Mouse (Mus musculus) C2C12 (cell line): ENCODE data around the gene Tesk2. TPM values are rescaled to one million over a fixed set of nuclear protein-coding genes. Genes with fewer than 3 reads are reported as not detected.

Experiments used
- H3K27me3 ChIP-seq: one replicate; pipeline ENCODE4 v1.6.1; 2011; ENCODE audit not compliant: control insufficient read depth, insufficient read depth, insufficient read length
- H3K36me3 ChIP-seq: one replicate; pipeline ENCODE4 v1.6.1; 2011; ENCODE audit not compliant: control insufficient read depth, insufficient read depth
- H3K4me3 ChIP-seq: one replicate; pipeline ENCODE4 v1.5.1; 2011; ENCODE audit warnings: mild to moderate bottlenecking, control low read depth; ENCODE audit not compliant: poor library complexity, insufficient read depth, severe bottlenecking
- H3K79me2 ChIP-seq: one replicate; pipeline ENCODE4 v1.6.1; 2011; ENCODE audit not compliant: control insufficient read depth, insufficient read depth
- H3K79me3 ChIP-seq: one replicate; pipeline ENCODE4 v1.6.1; 2011; ENCODE audit warnings: low read depth, control low read depth
- H3ac ChIP-seq: one replicate; pipeline ENCODE3; 2011; ENCODE audit warnings: low read depth; ENCODE audit not compliant: control insufficient read depth, insufficient read length
- CEBPB ChIP-seq: IDR thresholded peaks from one replicate; pipeline ENCODE4 v1.6.1; 2011; ENCODE audit warnings: low read depth, mild to moderate bottlenecking, control low read depth, moderate library complexity
- CTCF ChIP-seq: IDR thresholded peaks from one replicate; pipeline ENCODE4 v1.5.1; 2011; ENCODE audit not compliant: control insufficient read depth, insufficient read depth, insufficient read length
- FOSL1 ChIP-seq: IDR thresholded peaks from one replicate; pipeline ENCODE4 v1.8.0; 2011; ENCODE audit warnings: mild to moderate bottlenecking, low read length; ENCODE audit not compliant: poor library complexity, insufficient read depth, severe bottlenecking
- MAX ChIP-seq: IDR thresholded peaks from one replicate; pipeline ENCODE4 v1.6.1; 2011; ENCODE audit warnings: mild to moderate bottlenecking, control low read depth
- MYOD1 ChIP-seq: IDR thresholded peaks from one replicate; pipeline ENCODE4 v1.6.1; 2011; ENCODE audit warnings: low read depth; ENCODE audit not compliant: control insufficient read depth, insufficient read length
- MYOG ChIP-seq: IDR thresholded peaks from one replicate; pipeline ENCODE4 v1.6.1; 2011; ENCODE audit not compliant: control insufficient read depth, insufficient read length; ENCODE audit errors: extremely low read depth
- USF1 ChIP-seq: IDR thresholded peaks from one replicate; pipeline ENCODE4 v1.6.1; 2011; ENCODE audit warnings: low read depth, mild to moderate bottlenecking, control low read depth, moderate library complexity
- polyA plus RNA-seq: library from polyadenylated mRNA; unstranded; fragments of >200 nt; fragmentation: generic; extraction: Trizol; gene quantifications from one replicate; pipeline ENCODE4 v1.2.1, GENCODE M21; 2012; ENCODE audit warnings: missing spikeins

Gene Tesk2
- polyA plus RNA-seq, 1 experiment = 12.0 TPM

- H3ac ChIP-seq = no peak overlapping the region
- H3K79me2 ChIP-seq = peaks cover 83% of the 10 kb centered on the region
- peaks cover 16% of the 10 kb centered on the region for H3K79me3 ChIP-seq
- no peaks in the 10 kb centered on the region for H3K27me3 ChIP-seq
- no peak overlapping the region for H3K4me3 ChIP-seq
- peaks cover 9% of the 10 kb centered on the region for H3K36me3 ChIP-seq
- no peak for TF ChIP-seq USF1
- no peak for TF ChIP-seq FOSL1
- TF ChIP-seq CTCF = no peak
- no peak for TF ChIP-seq MAX
- TF ChIP-seq MYOD1 = no peak
- TF ChIP-seq CEBPB = no peak
- no peak for TF ChIP-seq MYOG
Measured at GRCm38 (mm10) chr4:116734996-116735395, 14.2 kb downstream of the Tesk2 start.

- no peak overlapping the region for H3ac ChIP-seq
Measured at GRCm38 (mm10) chr4:116738972-116739751, 18.4 kb downstream of the Tesk2 start.

GRCm38 (mm10) chr4:116749750-116750149 is 29.0 kb downstream of the Tesk2 start:
- peaks cover 5% of the 10 kb centered on the region for H3K79me2 ChIP-seq
- no peaks in the 10 kb centered on the region for H3K27me3 ChIP-seq
- peaks cover 12% of the 10 kb centered on the region for H3K36me3 ChIP-seq
- TF ChIP-seq USF1 (peak; percentile 49), MAX (peak; percentile 78), MYOG (no peak), MYOD1 (no peak), CTCF (no peak), FOSL1 (peak; percentile 29), CEBPB (no peak)
- H3ac ChIP-seq = no peak overlapping the region
- no peaks in the 10 kb centered on the region for H3K79me3 ChIP-seq
- no peak overlapping the region for H3K4me3 ChIP-seq

More at GRCm38 (mm10) chr4:116738972-116739751, 18.4 kb downstream of the Tesk2 start:
- Histone ChIP-seq H3K36me3 (peaks cover 8% of the 10 kb centered on the region), H3K79me2 (peaks cover 53% of the 10 kb centered on the region), H3K27me3 (no peaks in the 10 kb centered on the region), H3K4me3 (no peak overlapping the region), H3K79me3 (peaks cover 13% of the 10 kb centered on the region)
- TF ChIP-seq USF1 (no peak), MAX (no peak)

- Histone ChIP-seq H3K79me3 (no peaks in the 10 kb centered on the region), H3K79me2 (no peaks in the 10 kb centered on the region), H3K36me3 (peaks cover 6% of the 10 kb centered on the region), H3K4me3 (no peak overlapping the region), H3K27me3 (no peaks in the 10 kb centered on the region), H3ac (no peak overlapping the region)
- no peak for TF ChIP-seq CEBPB
- no peak for TF ChIP-seq MYOG
- no peak for TF ChIP-seq FOSL1
- TF ChIP-seq CTCF = no peak
- no peak for TF ChIP-seq USF1
- no peak for TF ChIP-seq MAX
- no peak for TF ChIP-seq MYOD1
Measured at GRCm38 (mm10) chr4:116761914-116762313, 41.2 kb downstream of the Tesk2 start.

- H3ac ChIP-seq = no peak overlapping the region
- TF ChIP-seq MYOG (no peak), USF1 (no peak), FOSL1 (no peak), MAX (no peak), CEBPB (peak; percentile 68)
- H3K79me3 ChIP-seq = no peaks in the 10 kb centered on the region
Measured at GRCm38 (mm10) chr4:116764001-116764400, 43.3 kb downstream of the Tesk2 start.

GRCm38 (mm10) chr4:116768510-116768909 is 47.8 kb downstream of the Tesk2 start:
- Histone ChIP-seq H3K36me3 (peaks cover 15% of the 10 kb centered on the region), H3ac (no peak overlapping the region), H3K79me2 (no peaks in the 10 kb centered on the region), H3K4me3 (no peak overlapping the region), H3K27me3 (no peaks in the 10 kb centered on the region), H3K79me3 (no peaks in the 10 kb centered on the region)
- TF ChIP-seq MYOG (no peak), FOSL1 (no peak)

More at GRCm38 (mm10) chr4:116764001-116764400, 43.3 kb downstream of the Tesk2 start:
- Histone ChIP-seq H3K79me2 (no peaks in the 10 kb centered on the region), H3K27me3 (no peaks in the 10 kb centered on the region), H3K36me3 (peaks cover 12% of the 10 kb centered on the region), H3K4me3 (no peak overlapping the region)
